Mouse (Mus musculus) midbrain, embryonic 14.5 days (tissue): ENCODE measurements around the gene Syn3. TPM values are rescaled to one million over a fixed set of nuclear protein-coding genes. Genes with fewer than 3 reads are reported as not detected.
A peak's percentile ranks its signal among the peaks of the same experiment; 100 is the strongest.

Source experiments
- ATAC-seq: fragments of 200-750 bp; cut with Nextera tagmentation; 2 replicates; pipeline ENCODE4 v1.8.0; 2017; ENCODE audit warnings: moderate number of reproducible peaks, moderate library complexity; ENCODE audit not compliant: low FRiP score, low TSS enrichment
- DNase-seq: peaks from one replicate; pipeline ENCODE4 v3.0.0-alpha.2; 2015
- H3K27ac ChIP-seq: fragments of 300-500 bp; sonication (generic); replicated peaks from 2 replicates; pipeline ENCODE4 v1.5.1; 2014; ENCODE audit warnings: mild to moderate bottlenecking, low read depth, low read length, moderate library complexity
- H3K27me3 ChIP-seq: fragments of 300-500 bp; sonication (generic); 2 replicates; pipeline ENCODE4 v1.6.1; 2014; ENCODE audit warnings: low read length, control low read depth, mixed read lengths; ENCODE audit not compliant: control insufficient read depth, insufficient read depth
- H3K36me3 ChIP-seq: fragments of 300-500 bp; sonication (generic); 2 replicates; pipeline ENCODE4 v1.6.1; 2014; ENCODE audit warnings: low read length, control low read depth; ENCODE audit not compliant: control insufficient read depth, insufficient read depth
- H3K4me1 ChIP-seq: fragments of 300-500 bp; sonication (generic); 2 replicates; pipeline ENCODE4 v1.6.1; 2014; ENCODE audit warnings: mild to moderate bottlenecking, antibody characterized with exemption, low read length, control low read depth; ENCODE audit not compliant: control insufficient read depth, insufficient read depth
- H3K4me2 ChIP-seq: fragments of 300-500 bp; sonication (generic); 2 replicates; pipeline ENCODE4 v1.6.1; 2014; ENCODE audit warnings: mild to moderate bottlenecking, low read length, moderate library complexity
- H3K4me3 ChIP-seq: fragments of 300-500 bp; sonication (generic); replicated peaks from 2 replicates; pipeline ENCODE4 v1.5.1; 2014; ENCODE audit warnings: low read depth, low read length
- H3K9ac ChIP-seq: fragments of 300-500 bp; sonication (generic); replicated peaks from 2 replicates; pipeline ENCODE4 v1.6.1; 2014; ENCODE audit warnings: mild to moderate bottlenecking, low read length, moderate library complexity
- H3K9me3 ChIP-seq: fragments of 300-500 bp; sonication (generic); 2 replicates; pipeline ENCODE4 v1.6.1; 2016; ENCODE audit warnings: low read length, control low read depth, mixed read lengths; ENCODE audit not compliant: control insufficient read depth
- WGBS: fragments of 180-500 bp; shearing (Covaris S2); extraction: QIAGEN DNeasy Blood & Tissue Kit; methylation state at CpG from one replicate; pipeline ENCODE4 v1.1.7; 2014; 5-methylcytosine and 5-hydroxymethylcytosine counted together
- polyA plus RNA-seq: library from polyadenylated mRNA; unstranded; fragments of >200 nt; fragmentation: Nextera tagmentation; extraction: Ambion mirVana; gene quantifications from 2 replicates; pipeline ENCODE4 v1.2.1, GENCODE M21; 2014

Syn3 gene
- polyA plus RNA-seq, 1 experiment from 2014 or later = 25.6 TPM

- ATAC-seq (no peak), DNase-seq (no peak)
- Histone ChIP-seq H3K4me1 (no peaks in the 10 kb centered on the region), H3K9ac (no peak overlapping the region), H3K4me3 (no peak overlapping the region), H3K9me3 (no peaks in the 10 kb centered on the region), H3K36me3 (no peaks in the 10 kb centered on the region), H3K27me3 (no peaks in the 10 kb centered on the region), H3K27ac (no peak overlapping the region), H3K4me2 (no peak overlapping the region)
- WGBS = 94% methylated on average over 3 of the region's 3 CpGs
Observed at GRCm38 (mm10) chr10:86201006-86201405, 297.7 kb downstream of the Syn3 start.

GRCm38 (mm10) chr10:86196414-86197025, 302.2 kb downstream of the Syn3 start:
- Histone ChIP-seq H3K4me3 (no peak overlapping the region), H3K27ac (no peak overlapping the region), H3K27me3 (no peaks in the 10 kb centered on the region), H3K9ac (no peak overlapping the region), H3K4me1 (no peaks in the 10 kb centered on the region), H3K4me2 (no peak overlapping the region), H3K9me3 (no peaks in the 10 kb centered on the region), H3K36me3 (no peaks in the 10 kb centered on the region)
- WGBS = 80% methylated on average over 3 of the region's 3 CpGs
- no peak for DNase-seq
- no peak for ATAC-seq

DNA sequence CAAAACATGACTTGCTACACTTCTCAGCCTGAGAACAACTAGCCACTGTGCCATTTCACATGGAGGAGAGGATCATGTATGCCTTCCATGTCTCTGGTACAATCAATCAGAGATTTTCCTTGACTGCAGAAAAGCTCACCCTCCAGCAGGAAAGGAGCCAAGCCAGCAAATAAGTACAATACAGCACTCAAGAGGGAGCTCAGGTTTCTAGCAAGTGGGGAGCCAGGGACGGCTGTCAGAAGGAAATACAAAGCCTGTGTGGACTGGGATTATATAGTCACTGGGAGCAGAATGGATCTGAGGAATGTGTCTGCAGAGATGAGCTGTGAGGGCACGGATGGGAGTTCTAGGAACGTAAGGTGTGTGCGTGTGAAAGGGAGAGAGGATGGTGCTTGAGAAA, 304.0 kb downstream of the Syn3 start:
- DNase-seq = peak; percentile 7

DNA sequence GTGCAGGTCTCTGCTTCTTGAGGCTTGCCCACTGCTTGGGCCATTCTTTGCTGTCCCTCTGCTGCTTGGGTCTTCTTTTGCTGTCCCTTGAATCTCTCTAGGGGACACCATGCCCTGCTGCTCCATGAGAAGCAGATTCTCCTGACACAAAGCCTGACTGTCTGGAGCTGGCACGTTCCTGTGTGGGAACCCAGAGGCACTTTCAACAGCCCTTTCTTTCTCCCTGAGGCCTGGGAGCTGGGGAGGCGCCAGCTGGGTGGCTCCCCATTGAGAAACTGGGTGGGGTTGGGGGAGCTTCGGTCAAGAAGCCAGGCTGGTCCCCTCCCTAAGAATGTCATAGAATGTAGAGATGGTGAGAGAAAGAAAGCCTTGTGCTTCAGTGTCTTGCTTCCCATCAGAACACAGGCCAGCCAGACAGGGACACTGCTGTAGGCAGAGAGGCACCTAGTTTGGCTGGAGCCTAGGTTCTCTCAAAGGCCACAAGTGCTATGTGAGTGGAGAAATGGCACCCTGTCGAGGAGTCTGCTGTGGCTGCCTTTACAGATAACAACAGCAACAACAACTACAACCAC, 304.7 kb downstream of the Syn3 start:
- no peaks in the 10 kb centered on the region for H3K27me3 ChIP-seq
- H3K36me3 ChIP-seq = no peaks in the 10 kb centered on the region
- H3K9ac ChIP-seq = no peak overlapping the region
- H3K27ac ChIP-seq = no peak overlapping the region
- no peaks in the 10 kb centered on the region for H3K9me3 ChIP-seq
- H3K4me3 ChIP-seq = no peak overlapping the region
- H3K4me2 ChIP-seq = no peak overlapping the region
- no peaks in the 10 kb centered on the region for H3K4me1 ChIP-seq
- WGBS = 47% methylated on average over 4 of the region's 4 CpGs
- ATAC-seq (no peak), DNase-seq (no peak)

More for the DNA sequence above, 304.0 kb downstream of the Syn3 start:
- H3K9me3 ChIP-seq = no peaks in the 10 kb centered on the region
- H3K27me3 ChIP-seq = no peaks in the 10 kb centered on the region
- no peak for ATAC-seq
- H3K4me1 ChIP-seq = no peaks in the 10 kb centered on the region
- no peak overlapping the region for H3K9ac ChIP-seq
- no peak overlapping the region for H3K27ac ChIP-seq
- H3K4me2 ChIP-seq = no peak overlapping the region
- WGBS = 62% methylated on average over 4 of the region's 4 CpGs
- H3K4me3 ChIP-seq = no peak overlapping the region
- H3K36me3 ChIP-seq = no peaks in the 10 kb centered on the region

DNA sequence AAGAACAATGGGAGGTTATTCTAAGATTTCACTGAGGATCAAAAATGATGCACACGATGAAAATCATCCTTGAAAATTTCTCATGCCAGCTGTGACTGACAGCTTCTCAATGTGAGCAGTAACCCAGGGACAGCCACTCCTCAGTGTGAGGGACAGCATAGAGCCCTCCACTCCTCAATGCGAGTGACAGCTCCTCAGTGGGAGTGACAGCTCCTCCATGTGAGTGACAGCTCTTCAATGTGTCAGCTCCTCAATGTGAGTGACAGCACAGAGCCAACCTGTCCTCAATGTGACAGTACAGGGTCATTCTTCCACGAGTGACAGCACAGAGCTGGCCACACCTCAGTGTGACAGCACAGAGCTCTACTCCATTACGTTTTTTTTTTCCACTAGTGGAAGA, 310.1 kb downstream of the Syn3 start:
- ATAC-seq = no peak

GRCm38 (mm10) chr10:86187881-86188280, 310.8 kb downstream of the Syn3 start:
- no peak overlapping the region for H3K4me3 ChIP-seq
- no peaks in the 10 kb centered on the region for H3K9me3 ChIP-seq
- no peak for ATAC-seq
- WGBS = 86% methylated on average over 5 of the region's 5 CpGs
- H3K36me3 ChIP-seq = no peaks in the 10 kb centered on the region
- no peak overlapping the region for H3K9ac ChIP-seq
- DNase-seq = no peak
- H3K27ac ChIP-seq = no peak overlapping the region
- H3K27me3 ChIP-seq = no peaks in the 10 kb centered on the region
- no peak overlapping the region for H3K4me2 ChIP-seq
- no peaks in the 10 kb centered on the region for H3K4me1 ChIP-seq

More for the DNA sequence above, 310.1 kb downstream of the Syn3 start:
- Histone ChIP-seq H3K9ac (no peak overlapping the region), H3K4me1 (no peaks in the 10 kb centered on the region), H3K27ac (no peak overlapping the region), H3K4me3 (no peak overlapping the region), H3K4me2 (no peak overlapping the region), H3K9me3 (no peaks in the 10 kb centered on the region), H3K27me3 (no peaks in the 10 kb centered on the region), H3K36me3 (no peaks in the 10 kb centered on the region)
- no peak for DNase-seq
- WGBS = 80% methylated on average over 4 of the region's 4 CpGs

DNA sequence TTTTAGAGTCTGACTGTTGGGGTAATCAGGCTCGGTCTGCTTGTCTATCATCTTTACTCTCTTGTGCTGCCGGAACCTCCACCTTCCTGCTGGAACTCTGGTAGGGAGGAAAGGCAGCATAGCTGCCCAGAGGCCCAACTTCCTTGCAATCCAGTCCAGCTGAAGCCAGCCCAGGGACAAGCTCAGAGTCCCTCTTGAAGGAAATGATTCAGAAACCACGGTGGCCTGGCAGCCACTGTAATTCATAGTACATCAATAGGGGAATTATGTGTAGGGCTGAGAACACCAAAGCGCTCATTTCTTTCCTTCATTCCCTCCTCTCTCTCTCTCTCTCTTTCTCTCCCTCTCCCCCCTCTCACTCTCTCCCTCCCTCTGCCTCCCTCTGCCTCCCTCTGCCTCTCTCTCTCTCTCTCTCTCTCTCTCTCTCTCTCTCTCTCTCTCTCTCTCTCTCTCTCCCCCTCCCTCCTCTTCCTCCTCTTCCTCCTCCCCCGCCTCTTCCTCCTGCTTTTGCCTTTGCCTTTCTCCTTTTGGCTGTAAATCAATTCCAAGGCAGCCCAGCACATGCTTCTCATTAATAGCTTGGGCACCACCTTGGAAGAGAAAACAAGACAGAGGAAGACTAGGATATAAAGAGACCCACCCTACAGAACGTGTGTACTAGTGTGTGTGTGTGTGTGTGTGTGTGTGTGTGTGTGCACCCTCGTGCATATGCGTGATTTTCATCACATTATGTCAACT, 315.4 kb downstream of the Syn3 start:
- WGBS = 81% methylated on average over 8 of the region's 8 CpGs
- Histone ChIP-seq H3K27ac (no peak overlapping the region), H3K4me1 (no peaks in the 10 kb centered on the region), H3K27me3 (no peaks in the 10 kb centered on the region), H3K4me3 (no peak overlapping the region), H3K36me3 (no peaks in the 10 kb centered on the region), H3K9ac (no peak overlapping the region), H3K9me3 (no peaks in the 10 kb centered on the region), H3K4me2 (no peak overlapping the region)
- DNase-seq (no peak), ATAC-seq (no peak)

GRCm38 (mm10) chr10:86182183-86182805, 316.4 kb downstream of the Syn3 start:
- H3K4me2 ChIP-seq = no peak overlapping the region
- no peaks in the 10 kb centered on the region for H3K4me1 ChIP-seq
- 39% methylated on average over 3 of the region's 3 CpGs for WGBS
- DNase-seq (peak; percentile 54), ATAC-seq (no peak)
- H3K4me3 ChIP-seq = no peak overlapping the region
- H3K27ac ChIP-seq = no peak overlapping the region
- no peak overlapping the region for H3K9ac ChIP-seq
- H3K9me3 ChIP-seq = no peaks in the 10 kb centered on the region
- no peaks in the 10 kb centered on the region for H3K27me3 ChIP-seq
- no peaks in the 10 kb centered on the region for H3K36me3 ChIP-seq
